Mouse (Mus musculus) lung, postnatal 36 days (tissue): ENCODE data around the gene Hagh.

Source experiments
- DNase-seq: peaks from one replicate; pipeline ENCODE4 v3.0.0; 2022; ENCODE audit warnings: mixed read lengths

The Hagh gene

DNA sequence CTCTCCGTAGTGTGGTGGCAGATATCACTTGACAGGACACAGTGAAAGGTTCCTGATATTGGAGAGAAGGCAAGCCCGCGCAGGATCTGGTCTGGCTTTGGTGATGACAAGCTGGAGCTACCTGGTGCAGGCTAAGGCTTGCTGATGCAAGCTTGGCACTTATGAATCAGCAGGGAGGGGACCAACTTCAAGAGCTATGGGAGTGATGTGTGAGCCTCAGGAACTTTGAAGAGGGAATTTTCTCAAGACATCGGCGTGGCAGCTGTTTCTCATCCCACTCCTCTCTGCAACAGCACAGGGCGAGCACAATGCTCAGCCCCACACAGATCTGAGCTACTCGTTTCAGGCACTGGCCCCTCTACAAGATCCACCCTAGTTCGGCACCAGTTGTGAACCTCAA, at the start of gene Hagh:
TSS of gene Hagh (plus strand) at position 302 of the 400 bp plus-strand sequence.
- DNase-seq, result no peak

DNA sequence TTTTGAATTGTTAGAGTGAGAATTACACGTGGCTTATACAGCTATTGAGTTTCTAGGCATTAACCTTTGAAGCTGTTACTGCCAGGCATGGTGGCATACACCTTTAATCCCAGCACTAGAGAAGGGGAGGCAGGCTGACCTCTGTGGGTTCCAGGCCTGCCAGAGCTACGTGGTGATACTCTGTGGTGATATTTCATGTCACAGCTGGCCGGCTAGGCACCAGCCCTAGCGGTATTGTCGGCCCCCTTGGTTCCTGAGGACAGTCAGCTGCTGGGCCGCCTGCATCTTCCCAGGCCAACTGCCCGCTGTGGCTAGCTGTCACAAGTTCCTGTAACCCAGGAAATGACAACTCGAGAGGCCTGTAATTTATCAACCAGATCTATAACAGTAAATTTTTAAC, 47.8 kb upstream of the Hagh start:
- DNase-seq, result no peak

DNA sequence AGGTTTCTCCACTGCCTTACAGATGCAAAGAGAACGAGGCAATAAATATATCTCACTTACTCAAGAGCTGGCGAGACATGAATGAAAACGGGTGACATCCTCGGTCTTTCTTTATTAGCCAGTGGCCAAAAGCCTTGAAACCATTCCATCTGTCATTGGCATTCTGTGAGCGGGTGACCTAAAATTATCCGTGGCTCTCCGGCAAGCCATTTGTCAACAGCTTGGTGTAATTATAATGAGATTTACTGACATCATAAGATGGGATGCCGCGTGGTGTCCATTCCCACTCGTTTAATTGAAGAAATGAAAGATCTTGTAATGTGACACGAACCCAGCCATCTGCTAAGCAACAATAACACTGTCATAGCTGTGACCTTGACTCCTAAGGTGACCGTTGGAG, 45.2 kb upstream of the Hagh start:
- no peak for DNase-seq

DNA sequence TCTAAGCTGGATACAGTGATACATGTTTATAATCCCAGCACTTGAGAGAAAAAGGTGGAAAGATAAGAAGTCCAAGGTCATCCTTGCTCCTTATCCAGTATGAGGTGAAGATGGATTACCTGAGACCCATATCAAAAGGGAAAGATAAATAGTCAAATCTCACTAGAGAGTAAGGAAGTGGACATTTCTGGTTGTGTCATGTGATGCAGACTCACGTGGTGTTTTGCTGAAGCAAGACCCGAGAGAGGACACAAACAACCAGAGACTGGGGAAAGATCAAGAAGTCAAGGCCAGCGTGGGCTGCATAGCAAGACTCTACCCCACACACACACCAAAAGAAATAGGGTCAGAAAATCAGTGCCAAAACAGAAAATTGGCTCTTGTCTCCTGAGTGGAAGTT, 43.0 kb upstream of the Hagh start:
- DNase-seq, result peak; percentile 9

DNA sequence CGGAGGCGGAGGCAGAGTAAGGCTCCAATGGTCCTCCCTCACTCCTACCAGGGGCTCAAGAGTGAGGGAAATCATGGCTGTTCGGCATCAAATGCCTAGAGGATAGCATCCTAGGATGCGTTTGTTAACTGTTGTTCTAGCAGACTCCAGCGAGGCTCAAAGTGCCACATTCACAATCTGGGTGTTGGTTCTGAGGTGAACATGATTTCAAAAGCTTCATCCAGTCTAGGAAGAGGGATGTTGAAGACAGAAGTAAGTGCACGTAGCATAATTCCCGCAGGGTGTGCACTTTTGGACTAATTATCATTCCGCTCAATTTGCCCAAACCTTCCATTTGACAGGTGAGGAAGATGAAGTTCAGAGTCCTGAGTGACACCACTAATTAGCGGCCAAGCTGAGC, 41.7 kb upstream of the Hagh start:
- DNase-seq, result no peak

DNA sequence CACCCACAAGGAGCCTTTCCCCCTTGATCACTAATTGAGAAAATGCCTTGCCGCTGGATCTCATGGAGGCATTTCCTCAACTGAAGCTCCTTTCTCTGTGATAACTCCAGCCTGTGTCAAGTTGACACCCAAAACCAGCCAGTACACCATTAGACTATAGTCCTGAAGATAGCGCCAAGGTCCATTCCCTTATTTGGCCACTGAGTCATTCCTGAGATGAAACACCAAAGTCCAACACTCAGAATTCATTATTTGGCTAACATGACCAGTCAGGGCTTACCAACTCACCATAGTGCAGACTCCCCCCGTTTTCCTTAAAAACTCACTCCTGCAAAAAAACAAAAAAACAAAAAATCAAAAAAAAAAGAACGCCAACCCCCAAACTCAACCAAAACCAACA, 40.5 kb upstream of the Hagh start:
- no peak for DNase-seq

DNA sequence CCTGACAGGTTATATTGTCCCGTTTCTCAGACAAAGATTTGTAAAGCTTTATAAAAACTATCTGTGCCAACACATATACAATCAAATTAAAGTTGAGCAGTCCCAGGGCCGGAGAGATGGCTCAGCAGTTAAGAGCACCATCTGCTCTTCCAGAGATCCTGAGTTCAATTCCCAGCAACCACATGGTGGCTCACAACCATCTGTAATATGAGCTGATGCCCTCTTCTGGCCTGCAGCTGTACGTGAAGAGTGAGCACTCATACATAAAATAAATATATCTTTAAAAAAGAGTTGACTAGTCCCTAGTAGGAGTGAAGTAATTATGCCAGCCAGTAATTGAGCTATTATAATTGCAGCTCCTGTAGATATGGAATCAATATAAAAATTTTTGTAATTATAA, 39.4 kb upstream of the Hagh start:
- DNase-seq, result no peak

DNA sequence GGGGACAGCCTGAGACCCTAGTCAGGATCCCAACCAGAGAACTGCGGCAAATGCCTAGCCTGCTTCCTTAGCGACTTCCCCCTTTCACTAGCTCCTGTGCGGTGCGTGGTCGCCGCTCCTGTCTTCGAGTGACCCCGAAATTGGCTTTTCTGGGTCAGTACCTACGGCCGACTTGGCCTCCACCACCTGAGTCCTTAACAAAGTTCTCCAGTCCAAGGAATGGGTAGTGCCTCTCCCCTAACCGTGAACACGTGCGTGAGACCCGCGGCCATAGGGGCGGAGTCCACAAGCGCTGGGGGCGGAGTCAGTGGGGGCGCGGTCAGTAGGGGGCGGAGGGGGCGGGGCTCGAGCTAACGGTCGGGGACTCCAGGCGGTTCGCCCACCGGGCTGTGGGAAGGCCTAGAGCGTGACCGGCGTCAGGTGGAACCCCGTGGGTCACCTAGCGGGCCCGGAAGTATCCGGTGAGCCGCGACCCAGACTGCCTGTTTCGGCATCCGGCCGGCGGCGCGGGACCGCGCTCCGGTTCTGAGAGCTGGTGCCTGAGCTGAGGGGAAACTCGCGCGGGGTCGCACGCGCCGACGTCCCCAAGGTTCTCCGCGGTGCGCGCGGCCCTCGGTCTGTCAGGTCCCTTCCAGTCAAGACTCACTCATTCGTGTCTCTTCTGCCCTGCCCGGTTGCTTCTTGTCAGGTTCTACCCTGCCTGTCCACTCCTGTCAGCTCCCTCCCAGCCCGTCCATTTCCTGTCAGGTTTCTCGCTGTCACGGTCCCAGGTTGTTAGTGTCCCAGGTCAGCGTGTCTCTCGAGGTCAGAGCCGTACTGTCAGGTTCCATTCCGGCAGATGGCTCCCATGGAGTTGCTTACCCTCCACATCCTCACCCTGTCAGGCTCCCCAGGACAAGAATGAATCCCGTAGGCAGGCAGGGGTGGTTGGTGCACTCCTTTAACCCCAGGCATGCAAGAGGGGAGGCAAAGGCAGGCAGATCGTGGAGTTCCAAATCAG, 35.7 kb upstream of the Hagh start, which contains the start of gene Meiob:
TSS of gene Meiob (plus strand) at position 338 of the 1,000 bp plus-strand sequence.
- peak; percentile 80 for DNase-seq

DNA sequence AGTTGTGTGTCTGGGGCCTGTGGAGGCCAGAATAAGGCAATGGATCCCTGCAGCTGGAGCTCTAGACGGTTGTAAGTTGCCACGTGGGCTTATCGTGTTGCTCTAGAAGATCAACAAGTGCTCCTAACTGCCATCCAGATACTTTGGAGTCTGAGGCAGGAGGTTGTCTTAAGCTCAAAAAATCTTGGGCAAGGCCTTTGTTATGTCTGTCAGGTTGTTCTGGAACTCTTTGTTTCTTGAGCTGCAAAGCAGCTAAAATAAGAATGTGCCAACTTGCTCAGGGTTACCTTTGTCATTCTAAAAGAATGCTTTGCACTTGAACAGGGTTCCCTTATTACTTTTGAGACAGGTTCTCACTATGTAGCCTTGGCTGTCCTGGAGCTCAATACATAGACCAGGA, 28.7 kb upstream of the Hagh start:
- DNase-seq, result no peak

DNA sequence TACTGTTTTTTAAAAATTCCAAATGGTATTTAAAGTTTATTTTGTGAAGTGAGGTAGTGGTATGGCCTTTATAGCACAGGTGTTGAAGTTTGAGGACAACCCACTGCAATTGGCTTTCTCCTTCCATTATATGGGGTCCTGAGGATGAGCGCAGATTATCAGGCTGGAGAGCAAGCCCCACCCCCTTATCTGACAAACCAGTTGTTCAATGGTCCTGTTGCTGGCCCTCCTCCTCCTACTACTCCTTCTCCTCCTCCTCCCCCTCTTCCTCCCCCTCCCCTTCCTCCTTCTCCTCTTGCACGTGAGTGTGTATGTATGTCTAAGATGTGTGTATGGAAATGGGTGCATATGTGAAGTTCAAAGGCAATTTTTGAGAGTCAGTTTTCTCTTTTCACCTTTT, 27.7 kb upstream of the Hagh start:
- DNase-seq, result no peak

DNA sequence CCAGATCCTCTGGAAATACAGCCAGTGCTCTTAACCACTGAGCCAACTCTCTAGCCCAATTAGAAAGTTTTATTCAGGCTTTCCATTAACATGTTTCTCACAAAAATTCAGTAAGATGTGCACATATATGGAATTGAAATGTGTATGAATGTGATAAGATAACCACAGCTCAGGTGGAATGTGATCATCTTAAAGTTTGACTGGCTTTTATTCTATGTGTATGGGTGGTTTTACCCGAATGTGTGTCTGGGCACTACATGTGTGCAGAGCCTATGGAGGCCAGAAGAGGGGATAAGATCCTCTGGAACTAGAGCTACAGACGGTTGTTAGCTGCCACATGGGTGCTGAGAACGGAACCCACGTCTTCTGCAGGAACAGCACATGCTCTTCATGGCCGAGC, 24.7 kb upstream of the Hagh start:
- DNase-seq, result no peak

DNA sequence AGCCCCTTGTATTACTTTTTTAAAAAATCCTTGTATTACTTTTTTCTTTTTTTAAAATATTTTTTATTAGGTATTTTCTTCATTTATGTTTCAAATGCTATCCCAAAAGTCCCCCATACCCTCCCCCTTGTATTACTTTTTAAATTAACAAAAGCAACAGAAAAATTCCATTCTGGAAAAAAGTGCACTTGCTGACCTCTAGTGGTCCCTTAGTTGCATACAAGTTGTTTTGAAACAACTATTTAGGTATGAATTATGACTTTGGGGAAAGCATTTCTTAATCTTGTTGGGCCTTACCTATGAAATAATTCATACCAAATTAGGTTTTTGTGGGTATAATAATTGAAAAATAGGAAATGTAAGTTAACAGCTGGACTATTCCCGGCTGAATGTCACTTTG, 22.4 kb upstream of the Hagh start:
- DNase-seq, result peak; percentile 18

DNA sequence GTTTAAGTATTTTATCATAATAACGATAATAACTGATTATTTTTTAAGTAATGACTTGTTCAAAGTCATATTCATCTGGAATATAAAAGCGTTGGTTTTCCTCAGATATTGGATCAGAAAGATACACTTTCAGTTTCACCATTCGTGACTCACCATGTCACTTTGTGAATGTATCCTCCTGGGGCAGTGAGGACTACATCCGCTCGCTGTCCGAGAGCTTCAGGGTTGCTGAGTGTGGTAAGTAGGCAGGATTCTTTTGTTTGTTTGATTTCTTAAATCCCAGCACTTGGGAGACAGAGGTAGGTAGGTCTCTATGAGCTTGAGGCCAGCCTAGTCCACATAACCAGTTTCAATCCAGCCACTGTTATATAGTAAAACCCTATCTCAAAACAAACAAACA, 21.8 kb upstream of the Hagh start:
- no peak for DNase-seq

DNA sequence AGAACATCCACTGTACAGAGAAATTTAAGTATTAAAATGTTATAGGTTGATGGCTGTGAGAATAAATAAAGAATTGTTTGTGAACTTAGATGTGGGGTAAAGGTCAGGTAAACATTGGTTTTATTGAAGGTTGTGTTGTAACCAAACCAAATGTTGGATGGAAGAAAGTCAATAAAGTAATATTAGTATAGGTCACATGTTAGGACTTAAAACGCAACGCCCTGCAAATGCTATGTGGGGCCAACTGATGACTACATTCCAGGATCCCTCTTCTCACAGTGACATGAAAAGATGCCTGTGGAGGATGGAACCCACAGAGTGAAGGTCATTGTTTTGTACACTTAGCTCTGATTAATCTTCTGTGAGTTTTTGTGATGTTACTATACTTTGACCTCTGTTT, 20.5 kb upstream of the Hagh start:
- no peak for DNase-seq

DNA sequence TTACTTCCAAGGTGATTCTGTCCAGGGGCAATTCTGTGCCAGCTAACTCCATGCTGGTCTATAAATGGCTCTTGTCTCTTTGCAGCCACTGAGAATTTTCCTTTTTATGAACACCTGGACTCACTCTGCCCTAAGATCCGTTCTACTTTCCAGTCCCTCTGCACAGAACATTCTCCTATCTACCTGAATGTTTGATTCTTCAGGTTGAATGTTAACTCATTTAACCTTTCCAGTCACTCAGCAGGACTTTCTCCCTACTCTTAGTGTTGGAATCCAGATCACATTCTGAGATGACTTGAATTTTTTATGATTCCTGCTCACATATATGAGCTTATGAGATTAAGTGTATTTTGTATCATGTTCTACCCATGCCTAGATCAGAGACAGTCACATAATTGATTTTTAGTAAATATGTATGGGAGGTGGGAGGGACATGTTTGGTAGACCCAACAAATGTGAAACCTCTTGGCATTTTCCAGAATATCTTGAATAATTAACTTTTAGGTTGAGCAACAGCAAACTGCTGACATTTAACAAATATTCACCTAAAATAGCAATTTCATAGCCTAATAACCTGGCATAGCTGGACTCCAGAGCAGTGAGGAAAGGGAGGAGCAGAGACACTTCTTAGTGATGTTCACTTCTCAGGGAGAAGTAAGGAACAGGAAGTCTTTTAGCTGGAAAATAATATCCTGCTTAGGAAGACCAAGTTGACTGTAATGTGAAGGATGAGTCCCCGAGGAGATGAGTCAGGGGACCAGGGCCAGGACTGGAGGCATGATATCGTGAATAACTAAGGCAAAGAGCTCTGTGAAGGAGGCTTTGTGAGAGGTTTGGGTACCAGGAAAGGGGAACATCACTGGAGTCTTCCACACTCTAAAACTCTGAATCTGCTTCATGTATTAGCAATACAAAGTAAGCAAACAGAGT, 18.3 kb upstream of the Hagh start:
- DNase-seq, result no peak

DNA sequence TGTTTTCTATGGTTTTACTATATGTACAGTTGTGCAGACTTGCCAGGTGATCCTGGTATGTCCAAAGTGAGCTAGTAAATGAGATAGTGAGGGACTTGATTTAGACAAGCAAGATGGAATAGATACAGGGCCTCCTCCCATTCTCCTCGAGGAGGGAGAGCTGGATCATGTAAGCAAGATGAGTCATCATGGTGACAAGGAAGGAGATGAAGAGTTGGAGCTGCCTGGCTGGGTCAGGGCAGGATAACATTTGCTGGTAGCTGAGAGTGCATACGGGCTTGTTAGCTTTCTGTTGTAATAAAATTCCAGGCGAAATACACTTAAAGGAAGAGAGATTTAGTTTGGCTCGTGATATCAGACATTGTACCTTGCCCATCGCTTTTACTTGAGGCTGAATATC, 398 bp downstream of the Hagh start:
- DNase-seq, result no peak

DNA sequence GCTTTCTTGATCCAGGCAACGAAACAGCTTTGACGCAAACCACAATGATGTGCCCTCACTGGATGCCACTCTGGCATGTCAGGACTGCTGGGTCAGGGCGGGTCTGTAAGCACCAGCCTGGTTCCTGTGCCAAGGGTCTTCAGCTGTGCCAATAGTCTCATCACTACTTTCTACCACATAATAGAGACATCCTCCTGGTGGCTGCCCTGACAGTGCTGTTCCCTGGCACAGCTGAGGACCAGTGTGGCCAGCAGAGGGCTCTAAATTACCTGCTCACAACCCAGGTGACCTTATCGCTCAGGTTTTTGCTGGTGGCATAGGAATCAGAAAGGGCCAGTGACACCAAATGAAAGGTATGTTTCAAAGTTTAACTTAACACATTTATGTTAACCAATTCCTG, 1.2 kb downstream of the Hagh start:
- DNase-seq, result peak; percentile 67

DNA sequence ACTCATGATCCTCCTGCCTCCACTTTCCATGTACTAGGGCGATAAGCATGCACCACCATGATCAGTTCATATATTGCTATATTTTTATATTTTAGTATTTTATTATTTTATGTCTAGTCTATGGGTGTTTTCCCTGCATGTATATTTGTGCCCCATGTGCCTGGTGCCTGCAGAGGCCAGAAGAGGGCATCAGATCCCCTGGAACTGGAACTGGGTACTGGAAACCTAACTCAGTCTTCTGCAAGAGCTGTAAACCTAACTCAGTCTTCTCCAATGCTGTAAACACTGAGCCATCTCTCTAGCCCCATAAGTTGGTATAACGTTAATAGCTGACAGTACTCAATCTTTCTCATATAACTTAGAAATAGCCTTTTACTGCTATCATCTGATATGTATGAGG, 2.7 kb downstream of the Hagh start:
- DNase-seq, result no peak

DNA sequence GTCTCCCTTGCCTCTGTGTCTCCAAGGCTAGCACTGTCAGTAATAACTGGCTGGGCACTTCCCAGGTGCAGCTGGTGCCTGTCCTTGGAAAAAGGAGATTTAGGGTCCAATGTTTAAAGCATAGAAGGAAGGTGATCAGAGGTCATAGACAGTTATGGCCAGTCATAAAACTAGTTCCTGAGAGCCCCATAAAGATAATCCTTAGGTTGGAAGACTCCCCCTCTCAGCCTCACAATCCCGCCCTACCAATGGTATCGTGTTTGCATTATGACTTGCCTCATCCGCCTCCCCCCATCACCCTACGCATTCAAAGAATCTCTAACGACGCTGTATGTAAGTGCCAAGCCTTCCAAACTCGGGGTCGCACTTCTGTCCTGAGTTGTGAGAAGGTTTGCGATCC, 4.6 kb downstream of the Hagh start:
- DNase-seq, result no peak

DNA sequence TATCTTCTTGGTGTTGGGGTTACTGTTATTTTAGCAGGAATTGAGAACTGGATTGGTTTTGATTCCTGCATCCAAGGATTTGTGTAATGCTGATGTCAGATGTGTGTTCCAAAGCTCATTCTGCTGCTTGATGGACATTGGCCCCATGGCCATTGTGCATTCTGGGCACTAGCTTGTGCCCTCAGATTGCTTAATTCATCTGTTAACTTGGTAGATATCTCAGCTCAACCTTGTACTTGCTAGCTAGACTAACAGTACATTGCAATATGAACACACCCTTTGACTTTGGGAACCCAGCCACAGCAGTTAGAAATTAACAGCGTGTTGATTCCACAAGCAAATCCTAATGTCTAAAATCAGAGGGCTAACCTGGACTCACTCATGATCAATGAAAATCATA, 7.4 kb downstream of the Hagh start:
- DNase-seq, result no peak

DNA sequence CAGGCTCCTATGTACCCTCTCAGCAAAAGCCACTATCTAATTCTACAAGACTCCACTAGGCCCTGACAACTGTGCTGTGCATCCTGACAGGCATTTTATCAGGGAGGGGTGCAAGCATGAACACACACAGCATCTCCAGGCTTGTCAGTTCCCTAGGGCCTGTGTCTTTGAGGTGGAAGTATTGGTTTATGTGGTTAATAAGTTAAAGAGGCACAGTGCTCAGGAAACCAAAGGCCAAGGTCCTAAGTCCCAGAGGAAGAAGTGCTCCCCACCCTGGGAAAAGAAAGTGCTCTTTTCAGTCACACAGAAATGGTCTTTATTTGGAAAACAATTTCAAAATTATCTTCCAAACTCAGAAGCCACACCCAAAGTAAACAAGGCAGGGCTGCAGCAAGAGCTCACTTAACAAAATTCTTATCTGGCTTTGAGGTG, 8.7 kb downstream of the Hagh start:
- no peak for DNase-seq

DNA sequence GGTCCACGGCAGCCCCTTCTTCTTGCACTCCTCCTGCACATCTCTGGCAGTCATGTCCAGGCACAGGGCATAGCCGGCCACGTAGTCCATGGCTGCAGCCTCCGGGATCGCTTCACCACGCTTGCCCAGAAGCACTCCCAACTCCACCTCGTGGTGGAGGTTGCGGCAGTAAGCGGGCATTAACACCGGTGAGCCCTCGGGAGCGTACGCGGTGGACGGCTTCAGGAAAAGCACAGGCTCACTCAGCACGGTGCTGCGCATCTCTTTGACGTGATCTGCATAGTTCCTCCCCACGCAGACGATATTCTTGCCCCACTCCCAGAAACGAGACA, 9.8 kb downstream of the Hagh start:
- DNase-seq, result no peak

DNA sequence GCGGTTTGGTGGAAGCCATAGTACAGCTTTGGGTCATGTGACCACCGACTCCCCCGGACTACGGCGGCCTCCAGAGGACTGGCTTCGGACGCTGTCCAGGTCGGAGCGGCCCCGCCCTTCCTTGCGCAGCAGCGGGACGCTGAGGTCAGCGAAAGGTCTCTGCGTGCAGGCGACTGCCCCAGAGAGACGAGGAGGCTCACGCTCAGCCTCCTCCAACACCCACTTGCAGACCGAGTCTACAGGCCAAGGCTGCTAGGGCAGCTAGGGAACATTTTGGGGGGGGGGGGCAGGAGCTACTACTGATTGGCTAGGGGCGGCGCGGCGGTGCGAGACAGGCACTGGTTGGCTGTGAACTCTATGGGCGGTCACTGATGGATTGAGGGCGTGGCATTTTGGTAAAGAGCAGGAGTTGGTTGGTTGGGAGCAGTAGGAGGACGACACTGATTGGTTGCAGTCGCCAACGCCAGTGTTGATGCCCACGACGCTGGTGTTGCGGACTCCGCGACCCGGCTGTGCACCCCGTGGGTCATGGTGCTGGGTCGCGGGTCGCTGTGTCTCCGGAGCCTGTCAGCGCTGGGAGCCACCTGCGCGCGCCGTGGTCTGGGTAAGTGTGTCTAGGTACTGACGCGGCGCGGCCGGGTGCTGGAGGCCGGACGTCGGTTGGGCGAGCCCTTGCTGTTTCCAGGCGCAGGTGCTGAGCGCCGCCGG, 10.3 kb downstream of the Hagh start, which contains the start of gene Fahd1:
TSS of gene Fahd1 (minus strand) at position 300 of the 708 bp plus-strand sequence.
- peak; percentile 99 for DNase-seq
